14 mouse cellular contexts compared by ENCODE assay signal in the genomic region with DNA sequence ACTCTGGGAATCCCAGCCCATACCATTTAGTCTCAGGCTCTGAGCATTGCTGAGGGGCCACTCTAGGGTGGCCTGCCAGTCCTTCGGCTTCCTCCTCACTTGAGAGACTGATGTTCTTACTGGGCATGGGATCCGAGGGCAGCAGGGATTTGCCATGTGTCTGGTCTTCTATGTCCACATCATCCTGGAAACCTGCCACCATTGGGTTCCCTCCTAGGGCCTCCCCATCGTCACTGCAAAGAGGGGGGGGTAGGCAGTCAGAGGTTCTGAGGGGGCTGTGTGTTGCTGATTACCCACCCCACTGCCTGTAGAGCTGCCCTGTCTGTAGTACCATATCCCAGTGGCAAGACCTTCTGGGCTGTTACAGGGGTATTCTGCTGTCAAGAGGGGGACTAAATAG. TPM values are rescaled to one million over a fixed set of nuclear protein-coding genes. Genes with fewer than 3 reads are reported as not detected.
"Had no signal": no experiment of that assay in that cellular context is flagged by ENCODE, and none has a peak within 500 bp of the region (broad histone marks: within the 10 kb centered on the region; RNA-seq: fewer than 3 reads in every experiment).

No protein-coding gene starts in this region.

- H3K27ac ChIP-seq: kidney, embryonic 15.5 days; limb, embryonic 10.5 days; liver, embryonic 15.5 days; midbrain, embryonic 13.5 days; stomach, postnatal 0 days had no signal

- DNase-seq: kidney, adult 2 months; kidney, postnatal 14 days; layer of hippocampus, adult 9-11 months; lung, adult 2 months; lung, postnatal 36 days; right cerebral cortex, postnatal 25 days; thymus, postnatal 14 days had no signal

- H3K4me3 ChIP-seq: kidney, embryonic 15.5 days; limb, embryonic 10.5 days; liver, embryonic 15.5 days; midbrain, embryonic 13.5 days had no signal

- ATAC-seq: lung, postnatal 0 days; midbrain, embryonic 13.5 days had no signal

RNA-seq across cellular contexts. Expression of gene Ajm1, which starts 4.0 kb away (rescaled TPM):
- total RNA-seq: megakaryocyte progenitor cell, adult 5-6 weeks had no signal
